ENCODE assay signal across 8 mouse cellular contexts in genomic region chr7:39449260-39450021, GRCm38 (mm10). TPM values are rescaled to one million over a fixed set of nuclear protein-coding genes. Genes with fewer than 3 reads are reported as not detected.
DNase-seq lines count a peak whose midpoint lies in the region; ATAC-seq and TF ChIP-seq lines count a peak whose summit lies in the region.

No protein-coding gene starts in this region.

- ATAC-seq in kidney, embryonic 14.5 days (ENCODE audit: low FRiP score, low TSS enrichment), result peak; percentile 100
- ATAC-seq in limb, embryonic 14.5 days (ENCODE audit: low FRiP score, low read depth), result peak; percentile 100
- peak; percentile 99 for ATAC-seq in midbrain, embryonic 16.5 days

- H3K9me3 ChIP-seq in erythroblast, embryonic 14.5 days (ENCODE audit: control insufficient read depth, low read length), result peaks cover 3% of the 10 kb centered on the region; the same call in 1 of the 2 replicates
- no peaks in the 10 kb centered on the region for H3K9me3 ChIP-seq in heart, embryonic 10.5 days
- H3K9me3 ChIP-seq in kidney, embryonic 14.5 days (ENCODE audit: control insufficient read depth, low read length), result no peaks in the 10 kb centered on the region
- no peaks in the 10 kb centered on the region for H3K9me3 ChIP-seq in limb, embryonic 14.5 days (ENCODE audit: control insufficient read depth, low read length)
- H3K9me3 ChIP-seq in midbrain, embryonic 16.5 days (replicated peaks; ENCODE audit: control insufficient read depth, low read length, poor library complexity, severe bottlenecking), result no peaks in the 10 kb centered on the region

- H3K36me3 ChIP-seq in erythroblast, embryonic 14.5 days (ENCODE audit: control insufficient read depth), result no peaks in the 10 kb centered on the region; the same call in 1 of the 2 replicates
- 0 out of 2 replicates have a peak, but pooled peaks cover 2% of the 10 kb centered on the region for H3K36me3 ChIP-seq in heart, embryonic 10.5 days
- no peaks in the 10 kb centered on the region for H3K36me3 ChIP-seq in kidney, embryonic 14.5 days (ENCODE audit: control insufficient read depth, insufficient read depth, low read length)
- no peaks in the 10 kb centered on the region for H3K36me3 ChIP-seq in limb, embryonic 14.5 days (ENCODE audit: control insufficient read depth, insufficient read depth, low read length)
- H3K36me3 ChIP-seq in midbrain, embryonic 16.5 days (ENCODE audit: control insufficient read depth, insufficient read depth, low read length), result 0 out of 2 replicates have a peak, but pooled peaks cover 5% of the 10 kb centered on the region
- H3K36me3 ChIP-seq in spleen, adult 2 months (ENCODE audit: control insufficient read depth, insufficient read depth, low read length), result no peaks in the 10 kb centered on the region

- peak overlapping the region; percentile 75 for H3K27ac ChIP-seq in heart, embryonic 10.5 days
- H3K27ac ChIP-seq in kidney, embryonic 14.5 days (ENCODE audit: low read depth, low read length), result no peak overlapping the region
- no peak overlapping the region for H3K27ac ChIP-seq in limb, embryonic 14.5 days (replicated peaks; ENCODE audit: low read depth, low read length)
- peak overlapping the region; percentile 84 for H3K27ac ChIP-seq in midbrain, embryonic 16.5 days (ENCODE audit: low read length)
- H3K27ac ChIP-seq in spleen, adult 2 months (ENCODE audit: insufficient read depth, low read length), result no peak overlapping the region

- peak overlapping the region; percentile 52 for H3K4me2 ChIP-seq in kidney, embryonic 14.5 days (replicated peaks; ENCODE audit: low read depth, low read length)
- H3K4me2 ChIP-seq in limb, embryonic 14.5 days (replicated peaks; ENCODE audit: low read depth, low read length, severe bottlenecking), result peak overlapping the region; percentile 78
- H3K4me2 ChIP-seq in midbrain, embryonic 16.5 days (ENCODE audit: low read length), result peak overlapping the region; percentile 79

- TF ChIP-seq CTCF in spleen, adult 2 months (IDR thresholded peaks at IDR 0.05; ENCODE audit: extremely low read depth, insufficient read depth, insufficient read length, insufficient replicate concordance), result no peak

- peaks cover 12% of the 10 kb centered on the region for H3K4me1 ChIP-seq in erythroblast, embryonic 14.5 days (ENCODE audit: control insufficient read depth)
- peaks cover 5% of the 10 kb centered on the region for H3K4me1 ChIP-seq in heart, embryonic 10.5 days
- H3K4me1 ChIP-seq in kidney, embryonic 14.5 days (ENCODE audit: control insufficient read depth, insufficient read depth, low read length), result no peaks in the 10 kb centered on the region
- H3K4me1 ChIP-seq in limb, embryonic 14.5 days (ENCODE audit: control insufficient read depth, insufficient read depth, low read length), result peaks cover 6% of the 10 kb centered on the region
- H3K4me1 ChIP-seq in midbrain, embryonic 16.5 days (ENCODE audit: control insufficient read depth, insufficient read depth, low read length), result peaks cover 16% of the 10 kb centered on the region
- H3K4me1 ChIP-seq in spleen, adult 2 months (ENCODE audit: control insufficient read depth, insufficient read depth, insufficient read length), result no peaks in the 10 kb centered on the region; the same call in 1 of the 2 replicates

- H3K27me3 ChIP-seq in erythroblast, embryonic 14.5 days (ENCODE audit: control insufficient read depth), result peaks cover 3% of the 10 kb centered on the region
- H3K27me3 ChIP-seq in heart, embryonic 10.5 days (ENCODE audit: insufficient read depth, poor library complexity, severe bottlenecking), result no peaks in the 10 kb centered on the region
- H3K27me3 ChIP-seq in kidney, embryonic 14.5 days (ENCODE audit: control insufficient read depth, insufficient read depth, low read length), result no peaks in the 10 kb centered on the region
- H3K27me3 ChIP-seq in limb, embryonic 14.5 days (ENCODE audit: control insufficient read depth, insufficient read depth, low read length), result no peaks in the 10 kb centered on the region
- no peaks in the 10 kb centered on the region for H3K27me3 ChIP-seq in midbrain, embryonic 16.5 days (ENCODE audit: control insufficient read depth, insufficient read depth, low read depth, low read length)
- no peaks in the 10 kb centered on the region for H3K27me3 ChIP-seq in spleen, adult 2 months (ENCODE audit: control insufficient read depth, insufficient read depth, low read length)

- peak overlapping the region; percentile 67 for H3K9ac ChIP-seq in kidney, embryonic 14.5 days (ENCODE audit: low read depth, low read length)
- peak overlapping the region; percentile 79 for H3K9ac ChIP-seq in limb, embryonic 14.5 days (ENCODE audit: low read depth, low read length, severe bottlenecking)
- H3K9ac ChIP-seq in midbrain, embryonic 16.5 days (ENCODE audit: low read depth, low read length), result peak overlapping the region; percentile 85

- 2% methylated on average over 36 of the region's 36 CpGs for WGBS in heart, embryonic 10.5 days
- WGBS in kidney, embryonic 14.5 days, result 2% methylated on average over 36 of the region's 36 CpGs
- 3% methylated on average over 34 of the region's 36 CpGs for WGBS in limb, embryonic 14.5 days
- 2% methylated on average over 36 of the region's 36 CpGs for WGBS in midbrain, embryonic 16.5 days
- WGBS in spleen, adult 2 months, result 3% methylated on average over 36 of the region's 36 CpGs

- DNase-seq in CD4-positive, CD25-positive, alpha-beta regulatory T cell, adult 2 months (ENCODE audit: low read depth, low spot score), result peak; percentile 67
- DNase-seq in brain, embryonic 18.5 days (ENCODE audit: low read depth, low spot score), result peak; percentile 90
- DNase-seq in heart, embryonic 10.5 days (ENCODE audit: low spot score), result peak; percentile 96
- DNase-seq in limb, embryonic 14.5 days (ENCODE audit: low spot score), result peak; percentile 99
- DNase-seq in spleen, adult 2 months (ENCODE audit: low read depth in 1 of 2, low spot score in 2 of 2), result peak; percentile 32 to 47

- H3K4me3 ChIP-seq in erythroblast, embryonic 14.5 days (replicated peaks), result peak overlapping the region; percentile 64
- peak overlapping the region; percentile 73 for H3K4me3 ChIP-seq in heart, embryonic 10.5 days
- peak overlapping the region; percentile 65 for H3K4me3 ChIP-seq in kidney, embryonic 14.5 days (ENCODE audit: low read length)
- H3K4me3 ChIP-seq in limb, embryonic 14.5 days (replicated peaks; ENCODE audit: low read length), result peak overlapping the region; percentile 73
- peak overlapping the region; percentile 77 for H3K4me3 ChIP-seq in midbrain, embryonic 16.5 days (ENCODE audit: low read depth, low read length)
- peak overlapping the region; percentile 60 for H3K4me3 ChIP-seq in spleen, adult 2 months (ENCODE audit: extremely low read depth, insufficient read depth, insufficient read length)

- no peak for TF ChIP-seq POLR2A in limb, embryonic 14.5 days (IDR thresholded peaks at IDR 0.05; ENCODE audit: borderline replicate concordance, extremely low read depth, insufficient read depth, insufficient read length)
- TF ChIP-seq POLR2A in spleen, adult 2 months (IDR thresholded peaks at IDR 0.05; ENCODE audit: low read depth, low read length), result no peak

RNA-seq across cellular contexts. Expression of gene Gm5114, which starts 36.5 kb away (rescaled TPM):
- polyA plus RNA-seq in erythroblast, embryonic 14.5 days (2012), result not detected in 2 replicates
- not detected in 2 replicates for polyA plus RNA-seq in heart, embryonic 10.5 days (2016; fragmentation: Nextera tagmentation; extraction: Ambion mirVana)
- not detected in 2 replicates for polyA plus RNA-seq in kidney, embryonic 14.5 days (2014; fragmentation: Nextera tagmentation; extraction: Ambion mirVana)
- not detected in 2 replicates for polyA plus RNA-seq in limb, embryonic 14.5 days (2012; rRNA removed)
- polyA plus RNA-seq in limb, embryonic 14.5 days (2014; fragmentation: Nextera tagmentation; extraction: Ambion mirVana), result not detected in 2 replicates
- polyA plus RNA-seq in midbrain, embryonic 16.5 days (2015; fragmentation: Nextera tagmentation; extraction: Ambion mirVana), result not detected in 2 replicates
- polyA plus RNA-seq in spleen, adult 2 months (2012; rRNA removed), result not detected in 2 replicates

Comparison
In these comparisons a context has a peak if more than half of its experiments do, and no peak if none do; other contexts are left out.
1. DNase-seq: peak in every context shown above with its lines; median percentile 99 in limb, embryonic 14.5 days; 96 in heart, embryonic 10.5 days; 90 in brain, embryonic 18.5 days; 67 in CD4-positive, CD25-positive, alpha-beta regulatory T cell, adult 2 months; 40 in spleen, adult 2 months.
2. H3K27ac ChIP-seq: peak in heart, embryonic 10.5 days (single experiment) and midbrain, embryonic 16.5 days (single experiment); none in kidney, embryonic 14.5 days (single experiment), limb, embryonic 14.5 days (single experiment) and spleen, adult 2 months (single experiment).
3. Peak in every context shown above with its lines, with median percentiles within 50 percentile points of each other: H3K4me3 ChIP-seq, ATAC-seq, H3K4me2 ChIP-seq and H3K9ac ChIP-seq.